Mouse (Mus musculus): ENCODE results near the gene Slc5a1.

DNA sequence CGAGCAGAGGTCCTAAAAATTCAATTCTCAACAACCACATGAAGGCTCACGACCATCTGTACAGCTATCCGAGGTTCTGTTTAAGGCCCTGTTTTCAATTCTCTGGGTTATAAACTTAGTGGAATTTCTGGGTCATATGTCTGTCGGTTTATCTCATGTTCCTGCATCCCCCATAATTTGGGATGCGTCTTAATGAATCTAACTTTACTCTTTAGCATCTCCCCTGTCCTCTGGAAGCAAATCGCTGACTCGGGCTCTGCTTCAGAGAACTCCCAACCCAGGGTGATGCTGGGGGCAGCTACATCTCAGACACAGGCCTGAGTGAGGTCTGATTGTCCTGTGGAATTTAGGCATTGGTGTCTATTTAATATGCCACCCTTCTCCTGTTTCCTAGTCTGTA, 100.3 kb downstream of the Slc5a1 start:
- TF ChIP-seq CTCF (IDR thresholded peaks at IDR 0.05), result no peak
- TF ChIP-seq POLR2A (IDR thresholded peaks at IDR 0.05; ENCODE audit: insufficient read depth, low read depth, low read length), result no peak
- TF ChIP-seq EP300 (IDR thresholded peaks at IDR 0.05; ENCODE audit: insufficient read depth, low read depth, low read length), result no peak
